Comparison of ENCODE assay signal across 9 mouse cellular contexts in genomic region chr12:76883824-76884223, GRCm38 (mm10).
DNase-seq lines count a peak whose midpoint lies in the region; ATAC-seq lines count a peak whose summit lies in the region.
"Had no signal": no experiment of that assay in that cellular context is flagged by ENCODE, and none has a peak within 500 bp of the region (broad histone marks: within the 10 kb centered on the region; RNA-seq: fewer than 3 reads in every experiment).

No protein-coding gene starts in this region.

- no peak overlapping the region for H3K4me2 ChIP-seq in hindbrain, embryonic 12.5 days (replicated peaks)
- H3K4me2 ChIP-seq: hindbrain, embryonic 15.5 days had no signal

- H3K9ac ChIP-seq in hindbrain, embryonic 12.5 days: no peak overlapping the region
- H3K9ac ChIP-seq: hindbrain, embryonic 15.5 days had no signal

- 81% methylated on average over 9 of the region's 9 CpGs for WGBS in hindbrain, embryonic 12.5 days

- DNase-seq in ZHBTc4 (ENCODE audit: low read depth, low spot score): peak; percentile 97
- peak; percentile 76 for DNase-seq in fat pad, adult 2 months (ENCODE audit: extremely low read depth, low read depth, low spot score)
- peak; percentile 85 to 87 for DNase-seq in heart, postnatal 36 days
- DNase-seq in lung, adult 18-20 months: peak; percentile 93 to 97
- DNase-seq in urinary bladder, postnatal 14 days (ENCODE audit: low spot score): peak; percentile 91
- DNase-seq in c-Kit-positive CD71-positive TER-119-positive erythroid progenitor cells, embryonic 14.5 days (ENCODE audit: low spot score): no peak
- DNase-seq in thymus, postnatal 0 days (ENCODE audit: low spot score): no peak

- no peak overlapping the region for H3K4me3 ChIP-seq in hindbrain, embryonic 12.5 days
- H3K4me3 ChIP-seq: hindbrain, embryonic 15.5 days had no signal

- no peaks in the 10 kb centered on the region for H3K27me3 ChIP-seq in hindbrain, embryonic 12.5 days
- H3K27me3 ChIP-seq: hindbrain, embryonic 15.5 days had no signal

- no peak overlapping the region for H3K27ac ChIP-seq in hindbrain, embryonic 12.5 days
- H3K27ac ChIP-seq: hindbrain, embryonic 15.5 days had no signal

- H3K4me1 ChIP-seq in hindbrain, embryonic 12.5 days: no peaks in the 10 kb centered on the region
- H3K4me1 ChIP-seq: hindbrain, embryonic 15.5 days had no signal

- no peaks in the 10 kb centered on the region for H3K36me3 ChIP-seq in hindbrain, embryonic 12.5 days

- H3K9me3 ChIP-seq in hindbrain, embryonic 12.5 days (replicated peaks): no peaks in the 10 kb centered on the region
- H3K9me3 ChIP-seq: hindbrain, embryonic 15.5 days had no signal

- intact Hi-C loops in heart, postnatal 36 days (cut with DNase I): loop anchor here (5.0 kb wide), 1 partner anchor 78 kb away; the partner anchor contains the start of gene Max

- no peak for ATAC-seq in hindbrain, embryonic 12.5 days (ENCODE audit: low FRiP score)

Comparison
In these comparisons a context has a peak if more than half of its experiments do, and no peak if none do; other contexts are left out.
1. DNase-seq: peak in ZHBTc4 (single experiment), fat pad, adult 2 months (single experiment), heart, postnatal 36 days (2 of 2), lung, adult 18-20 months (2 of 2) and urinary bladder, postnatal 14 days (single experiment); none in c-Kit-positive CD71-positive TER-119-positive erythroid progenitor cells, embryonic 14.5 days (single experiment) and thymus, postnatal 0 days (single experiment).